Mouse (Mus musculus) WW6 (cell line): ENCODE data around the gene Epha1.

Source experiments
- DNase-seq: peaks from one replicate; pipeline ENCODE4 v3.0.0-alpha.2; 2013; ENCODE audit warnings: low read depth, low spot score

Gene Epha1

DNA sequence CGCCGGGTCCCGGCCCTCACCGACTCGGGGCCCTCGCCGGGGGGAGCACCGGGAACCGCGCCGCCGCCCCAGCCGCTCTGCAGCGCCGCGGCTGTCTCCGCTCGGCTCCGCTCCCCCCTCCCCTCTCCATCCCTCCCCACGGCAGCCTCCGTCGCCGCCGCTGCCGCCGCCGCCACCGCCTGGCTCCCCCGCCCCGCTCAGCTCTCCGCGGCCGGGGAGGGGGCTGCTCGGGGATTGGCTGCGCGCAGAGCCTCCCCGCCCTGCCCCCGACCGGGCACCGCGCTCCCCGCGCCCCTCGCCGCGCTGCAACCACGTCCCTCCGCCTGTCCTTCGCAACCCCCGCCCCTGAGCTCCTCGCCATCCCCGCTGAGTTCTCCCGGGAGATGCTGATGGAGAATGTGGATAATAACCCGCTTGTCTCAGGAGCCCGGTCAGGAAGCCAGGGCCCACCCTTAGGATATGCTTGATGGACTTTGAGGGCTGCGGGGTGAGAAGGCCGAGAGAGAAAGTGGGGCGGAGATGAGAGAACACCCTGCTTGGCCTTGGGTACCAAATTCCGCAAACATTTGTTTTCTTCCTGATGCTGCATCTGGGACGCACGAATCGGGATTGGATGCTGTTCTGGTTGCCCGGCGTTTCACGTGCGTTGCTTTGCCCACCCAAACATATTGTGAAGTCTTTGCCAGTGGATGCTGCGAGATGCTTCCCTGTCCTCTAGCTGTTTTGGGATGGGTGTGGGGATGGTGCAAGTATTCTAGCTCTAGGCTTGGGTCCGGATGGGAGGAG is 48.4 kb downstream of the Epha1 start, which contains the start of gene Fam131b:
TSS of gene Fam131b (minus strand) at position 162 of the 786 bp plus-strand sequence.
- DNase-seq, result no peak

DNA sequence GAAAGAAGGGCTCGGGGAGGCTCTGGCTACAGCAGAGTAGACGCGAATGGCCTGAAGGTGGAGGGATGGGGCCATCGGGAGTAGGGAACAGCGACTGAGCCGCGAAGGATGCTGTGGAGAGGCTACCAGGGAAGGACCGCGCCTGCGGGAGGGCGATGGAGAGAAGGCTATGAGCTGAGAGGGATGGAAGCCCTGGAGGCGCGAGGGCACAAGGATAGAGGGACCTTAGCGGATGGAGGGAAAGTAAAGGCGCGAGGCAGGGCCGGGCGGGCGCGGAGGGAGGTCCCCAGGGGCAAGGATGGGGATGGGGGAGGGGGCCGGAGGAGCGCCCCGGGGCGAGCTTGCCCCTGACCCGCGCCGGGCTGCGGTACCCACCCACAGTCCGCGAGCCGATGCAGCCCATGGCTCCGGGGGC is 49.0 kb downstream of the Epha1 start:
- DNase-seq, result peak; percentile 16

DNA sequence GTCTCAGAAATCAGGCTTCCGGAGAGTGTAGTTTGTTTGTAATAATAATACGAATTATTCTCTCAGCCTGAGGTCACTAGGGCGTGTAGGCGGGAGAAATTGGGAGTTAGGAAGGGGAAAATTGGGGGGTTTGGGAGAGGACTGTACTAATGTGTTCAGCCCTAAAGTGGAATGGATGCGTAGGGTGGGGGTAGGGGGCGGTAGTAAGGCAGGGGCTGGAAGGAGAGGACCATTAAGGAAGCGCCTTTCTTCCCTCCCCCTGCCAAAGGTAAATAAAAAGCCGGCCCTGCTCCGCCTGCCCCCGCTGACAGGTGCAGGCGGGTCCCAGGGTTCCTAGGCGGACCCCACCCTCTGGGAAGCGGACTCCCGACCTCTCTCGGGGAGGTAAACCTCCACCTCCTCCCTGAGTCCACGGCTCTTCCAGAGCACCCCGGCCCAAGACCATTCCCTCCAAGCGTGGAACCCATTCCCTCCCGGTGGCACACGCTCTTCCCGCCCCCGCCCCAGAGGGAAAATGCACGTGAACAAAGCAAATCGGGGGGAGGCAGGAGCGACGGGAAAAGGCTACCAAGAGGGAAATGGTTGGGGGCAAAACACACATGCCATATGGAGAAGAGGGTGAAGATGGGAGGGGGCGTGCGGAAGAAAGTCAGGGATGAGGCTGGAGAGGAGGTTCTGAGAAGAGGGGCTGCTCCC is 49.5 kb downstream of the Epha1 start:
- no peak for DNase-seq

DNA sequence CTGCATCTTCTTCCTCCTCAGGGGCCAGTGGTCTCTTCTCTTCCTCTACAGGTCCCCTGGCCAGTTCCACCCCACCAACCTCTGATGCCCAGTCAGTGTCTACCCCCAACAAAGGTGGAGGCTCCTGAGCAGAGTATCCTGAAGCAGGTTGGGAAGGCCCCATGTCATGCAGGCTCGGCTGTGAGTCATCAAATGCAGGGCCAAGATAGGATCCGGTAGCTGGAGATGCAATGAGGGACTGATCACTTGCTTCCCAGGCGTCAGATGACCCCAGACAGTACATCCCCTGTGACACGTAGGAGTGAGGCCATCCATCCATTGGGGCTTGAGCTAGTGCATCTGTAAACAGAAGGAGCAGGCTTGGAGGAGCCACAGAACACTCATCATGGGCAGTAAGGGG is 54.8 kb downstream of the Epha1 start:
- DNase-seq, result no peak

DNA sequence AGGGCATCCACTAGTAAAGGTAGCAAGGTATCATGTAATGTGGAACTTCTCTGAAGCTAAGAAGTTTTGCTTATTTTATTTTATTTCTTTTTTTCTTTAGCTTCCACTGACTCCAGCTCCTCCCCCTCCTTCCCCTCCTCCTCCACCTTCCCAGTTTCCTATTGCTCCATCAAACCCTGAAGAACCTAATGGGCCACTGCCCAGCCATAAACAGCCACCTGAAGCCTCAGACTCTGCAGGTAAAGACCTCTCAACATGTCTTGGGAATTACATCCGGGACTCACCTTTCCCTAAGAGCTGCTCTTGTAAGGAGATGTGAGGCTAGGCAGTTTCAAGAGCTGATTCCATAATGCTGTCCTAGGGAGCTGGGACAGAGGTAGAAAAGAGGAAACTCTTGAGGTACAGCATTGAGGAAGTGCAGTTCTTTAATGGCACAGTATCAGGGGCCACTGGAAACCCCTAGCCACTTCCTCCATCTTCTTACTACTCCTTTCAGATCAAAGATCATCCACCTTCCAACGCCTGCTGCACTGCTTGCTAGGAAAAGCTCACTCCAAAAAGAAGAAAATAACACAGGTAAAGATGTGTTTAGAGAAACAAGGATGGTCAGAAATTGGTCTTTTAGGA is 62.5 kb downstream of the Epha1 start:
- no peak for DNase-seq

DNA sequence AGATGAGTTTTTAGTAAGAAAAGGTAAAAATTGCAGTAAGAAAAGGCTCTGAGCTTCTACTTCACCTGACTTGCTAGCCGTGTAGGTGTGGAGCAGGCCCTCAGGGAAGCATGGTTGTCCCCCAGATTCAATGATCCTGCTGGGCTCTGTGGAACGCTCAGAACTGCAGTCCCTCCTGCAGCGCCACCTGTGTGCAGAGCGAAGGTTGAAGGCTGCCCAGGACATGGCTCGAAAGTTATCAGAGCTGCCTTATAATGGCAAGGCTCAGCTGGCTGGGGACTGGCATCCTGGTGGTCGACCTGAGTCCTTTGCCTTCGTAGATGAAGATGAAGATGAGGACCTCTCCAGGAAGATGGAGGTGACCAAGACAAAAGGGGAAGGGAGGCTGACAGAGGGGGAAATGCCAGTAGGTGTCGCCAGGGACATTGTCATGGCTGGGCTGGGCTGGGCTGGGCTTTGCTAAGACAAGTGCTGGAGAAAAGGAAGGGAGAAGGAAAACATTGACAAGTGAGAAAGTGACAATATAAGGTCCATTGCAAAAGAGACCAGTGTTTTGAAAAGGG is 63.2 kb downstream of the Epha1 start:
- no peak for DNase-seq
